Mouse (Mus musculus): Measurements from ENCODE around the gene Cs. TPM values are rescaled to one million over a fixed set of nuclear protein-coding genes. Genes with fewer than 3 reads are reported as not detected.

Cs gene
- polyA plus RNA-seq, 1 experiment from 2014 or later: 179 TPM

DNA sequence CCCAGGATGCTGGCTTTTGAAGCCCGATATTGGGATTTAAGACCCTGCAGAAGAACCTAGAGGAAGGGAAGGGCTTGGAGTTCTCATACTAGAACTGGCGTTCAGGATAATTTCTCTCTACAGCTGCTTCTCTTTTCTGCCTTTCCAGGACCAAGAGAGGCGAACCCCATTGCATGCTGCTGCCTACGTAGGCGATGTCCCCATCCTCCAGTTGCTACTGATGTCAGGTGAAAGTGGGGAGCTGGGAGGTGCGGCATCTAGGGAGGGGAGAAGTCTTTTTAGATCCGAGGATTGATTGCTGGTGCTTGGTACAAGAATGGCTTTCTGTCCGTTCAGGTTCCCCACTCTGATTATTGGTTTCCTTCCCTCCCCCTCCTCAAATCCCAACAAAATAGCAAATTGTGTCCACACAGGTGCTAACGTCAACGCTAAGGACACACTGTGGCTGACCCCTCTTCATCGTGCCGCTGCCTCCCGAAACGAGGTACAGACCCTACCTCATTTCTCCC is 40.5 kb downstream of the Cs start:
- Histone ChIP-seq H3K27ac (peak overlapping the region; percentile 97), H3K4me1 (peaks cover 26% of the 10 kb centered on the region), H3K9ac (peak overlapping the region; percentile 99), H3K4me3 (peak overlapping the region; percentile 95), H3K36me3 (peaks cover 48% of the 10 kb centered on the region), H3K9me3 (no peaks in the 10 kb centered on the region), H3K27me3 (no peaks in the 10 kb centered on the region), H3K4me2 (peak overlapping the region; percentile 81)
- no peak for ATAC-seq (ENCODE audit: insufficient number of reproducible peaks, insufficient read depth, low FRiP score, low TSS enrichment, low read depth)
- 52% methylated on average over 14 of the region's 14 CpGs for WGBS

- WGBS: 61% methylated on average over 3 of the region's 3 CpGs
Measured at GRCm38 (mm10) chr10:128378462-128378861, 40.9 kb downstream of the Cs start.

GRCm38 (mm10) chr10:128379260-128379659 is 41.7 kb downstream of the Cs start:
- Histone ChIP-seq H3K27ac (no peak overlapping the region), H3K4me1 (peaks cover 26% of the 10 kb centered on the region), H3K4me2 (no peak overlapping the region), H3K4me3 (no peak overlapping the region), H3K9ac (0 out of 2 replicates have a peak overlapping the region, but pooled peaks have one; percentile 99), H3K36me3 (peaks cover 61% of the 10 kb centered on the region), H3K27me3 (no peaks in the 10 kb centered on the region), H3K9me3 (no peaks in the 10 kb centered on the region)
- 97% methylated on average over 7 of the region's 7 CpGs for WGBS
- no peak for ATAC-seq (ENCODE audit: insufficient number of reproducible peaks, insufficient read depth, low FRiP score, low TSS enrichment, low read depth)

More at GRCm38 (mm10) chr10:128378462-128378861, 40.9 kb downstream of the Cs start:
- H3K27me3 ChIP-seq: no peaks in the 10 kb centered on the region
- H3K4me1 ChIP-seq: peaks cover 26% of the 10 kb centered on the region
- ATAC-seq (ENCODE audit: insufficient number of reproducible peaks, insufficient read depth, low FRiP score, low TSS enrichment, low read depth): no peak
- no peaks in the 10 kb centered on the region for H3K9me3 ChIP-seq
- peak overlapping the region; percentile 4; the same call in 1 of the 2 replicates for H3K27ac ChIP-seq
- peak overlapping the region; percentile 81 for H3K4me2 ChIP-seq
- peaks cover 53% of the 10 kb centered on the region for H3K36me3 ChIP-seq
- peak overlapping the region; percentile 95 for H3K4me3 ChIP-seq
- H3K9ac ChIP-seq: peak overlapping the region; percentile 99

DNA sequence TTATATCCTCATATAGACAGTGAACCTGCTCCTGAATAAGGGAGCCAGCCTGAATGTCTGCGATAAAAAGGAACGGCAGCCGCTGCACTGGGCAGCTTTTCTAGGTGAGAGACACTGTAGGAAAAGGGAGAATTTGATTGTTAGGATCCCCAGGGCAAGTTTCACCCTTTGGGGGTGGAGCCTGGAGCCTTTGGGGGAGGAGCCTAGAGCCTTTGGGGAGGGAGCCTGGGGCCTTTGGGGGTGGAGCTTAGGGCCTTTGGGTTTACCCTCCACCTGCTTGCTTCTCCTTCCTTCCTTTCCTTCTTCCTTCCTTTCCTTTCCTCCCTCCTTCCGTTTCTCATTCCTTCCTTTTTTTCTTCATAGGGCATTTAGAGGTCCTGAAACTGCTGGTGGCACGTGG is 43.0 kb downstream of the Cs start:
- Histone ChIP-seq H3K9ac (no peak overlapping the region), H3K4me1 (peaks cover 26% of the 10 kb centered on the region), H3K4me2 (no peak overlapping the region), H3K4me3 (no peak overlapping the region), H3K9me3 (no peaks in the 10 kb centered on the region), H3K27me3 (no peaks in the 10 kb centered on the region), H3K36me3 (peaks cover 73% of the 10 kb centered on the region), H3K27ac (no peak overlapping the region)
- 80% methylated on average over 5 of the region's 5 CpGs for WGBS
- no peak for ATAC-seq (ENCODE audit: insufficient number of reproducible peaks, insufficient read depth, low FRiP score, low TSS enrichment, low read depth)

DNA sequence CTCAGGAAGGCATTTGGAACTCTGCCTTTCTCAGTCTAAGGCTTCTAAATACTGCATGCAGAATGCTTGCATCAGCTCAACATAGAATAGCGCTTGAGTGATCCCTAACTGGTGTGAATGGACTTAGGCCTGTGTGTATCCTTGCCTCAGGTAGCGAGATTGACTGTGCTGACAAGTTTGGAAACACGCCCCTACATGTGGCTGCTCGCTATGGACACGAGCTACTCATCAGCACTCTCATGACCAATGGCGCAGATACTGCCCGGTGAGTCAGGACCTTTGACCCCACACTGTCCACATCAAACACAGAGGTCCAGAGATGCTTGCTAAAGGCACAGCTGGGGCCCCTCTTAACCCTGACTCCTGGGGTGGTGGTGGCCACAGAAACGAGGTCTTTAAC is 44.9 kb downstream of the Cs start:
- Histone ChIP-seq H3K9ac (no peak overlapping the region), H3K27me3 (no peaks in the 10 kb centered on the region), H3K4me1 (peaks cover 19% of the 10 kb centered on the region), H3K9me3 (no peaks in the 10 kb centered on the region), H3K27ac (no peak overlapping the region), H3K4me3 (no peak overlapping the region), H3K4me2 (no peak overlapping the region), H3K36me3 (peaks cover 92% of the 10 kb centered on the region)
- WGBS: 84% methylated on average over 8 of the region's 8 CpGs
- ATAC-seq (ENCODE audit: insufficient number of reproducible peaks, insufficient read depth, low FRiP score, low TSS enrichment, low read depth): no peak

- 85% methylated on average over 7 of the region's 7 CpGs for WGBS
- H3K27ac ChIP-seq: no peak overlapping the region
- H3K9me3 ChIP-seq: no peaks in the 10 kb centered on the region
- H3K36me3 ChIP-seq: peaks cover 99% of the 10 kb centered on the region
- no peak overlapping the region for H3K9ac ChIP-seq
- no peak for ATAC-seq (ENCODE audit: insufficient number of reproducible peaks, insufficient read depth, low FRiP score, low TSS enrichment, low read depth)
- no peak overlapping the region for H3K4me3 ChIP-seq
- no peak overlapping the region for H3K4me2 ChIP-seq
- no peaks in the 10 kb centered on the region for H3K4me1 ChIP-seq
- no peaks in the 10 kb centered on the region for H3K27me3 ChIP-seq
Measured at GRCm38 (mm10) chr10:128385902-128386301, 48.4 kb downstream of the Cs start.

DNA sequence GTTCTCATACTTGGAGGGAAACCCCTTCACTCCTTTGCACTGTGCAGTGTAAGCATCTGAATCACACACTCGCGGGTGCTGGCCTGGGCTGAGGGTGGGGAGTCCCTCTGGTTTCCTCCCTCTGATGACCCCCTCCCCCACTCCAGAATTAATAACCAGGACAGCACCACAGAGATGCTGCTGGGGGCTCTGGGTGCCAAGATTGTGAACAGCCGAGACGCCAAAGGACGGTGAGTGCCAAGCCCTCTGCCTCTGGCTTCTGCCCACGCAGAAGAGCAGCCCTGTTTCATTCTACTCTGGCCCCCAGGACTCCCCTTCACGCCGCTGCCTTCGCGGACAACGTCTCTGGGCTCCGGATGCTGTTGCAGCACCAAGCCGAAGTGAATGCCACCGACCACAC is 51.4 kb downstream of the Cs start:
- Histone ChIP-seq H3K4me3 (no peak overlapping the region), H3K9me3 (no peaks in the 10 kb centered on the region), H3K4me1 (0 out of 2 replicates have a peak, but pooled peaks cover 3% of the 10 kb centered on the region), H3K9ac (no peak overlapping the region), H3K27me3 (no peaks in the 10 kb centered on the region), H3K4me2 (no peak overlapping the region), H3K36me3 (peaks cover 99% of the 10 kb centered on the region), H3K27ac (no peak overlapping the region)
- WGBS: 93% methylated on average over 14 of the region's 14 CpGs
- no peak for ATAC-seq (ENCODE audit: insufficient number of reproducible peaks, insufficient read depth, low FRiP score, low TSS enrichment, low read depth)

DNA sequence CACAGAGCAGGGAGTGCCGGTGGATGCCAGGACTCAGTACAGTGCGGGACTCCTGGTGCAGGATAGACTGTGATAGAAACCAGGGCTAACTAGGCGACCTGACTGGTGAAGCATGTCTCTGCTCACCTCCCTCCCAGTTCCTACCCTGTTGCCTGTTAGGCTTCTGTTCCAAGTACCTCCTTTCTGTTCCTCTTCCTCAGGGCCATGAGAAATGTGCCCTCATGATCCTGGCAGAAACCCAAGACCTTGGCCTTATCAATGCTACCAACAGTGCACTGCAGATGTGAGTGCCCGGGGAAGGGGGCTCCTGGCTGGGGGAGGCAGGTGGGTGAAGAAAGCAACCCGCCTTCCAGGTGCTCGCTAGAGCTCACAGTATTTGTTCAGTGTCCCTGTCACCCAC is 52.0 kb downstream of the Cs start:
- 88% methylated on average over 6 of the region's 6 CpGs for WGBS
- ATAC-seq (ENCODE audit: insufficient number of reproducible peaks, insufficient read depth, low FRiP score, low TSS enrichment, low read depth): no peak

GRCm38 (mm10) chr10:128390366-128390765 is 52.8 kb downstream of the Cs start:
- H3K9me3 ChIP-seq: no peaks in the 10 kb centered on the region
- H3K36me3 ChIP-seq: peaks cover 98% of the 10 kb centered on the region
- peaks cover 10% of the 10 kb centered on the region; the same call in 1 of the 2 replicates for H3K4me1 ChIP-seq
- H3K27me3 ChIP-seq: no peaks in the 10 kb centered on the region
- WGBS: 83% methylated on average over 12 of the region's 12 CpGs
- H3K27ac ChIP-seq: no peak overlapping the region
- no peak for ATAC-seq (ENCODE audit: insufficient number of reproducible peaks, insufficient read depth, low FRiP score, low TSS enrichment, low read depth)
- H3K9ac ChIP-seq: no peak overlapping the region; the same call in 1 of the 2 replicates
- H3K4me3 ChIP-seq: no peak overlapping the region
- no peak overlapping the region for H3K4me2 ChIP-seq

More for the DNA sequence above, 52.0 kb downstream of the Cs start:
- H3K27me3 ChIP-seq: no peaks in the 10 kb centered on the region
- peaks cover 7% of the 10 kb centered on the region; the same call in 1 of the 2 replicates for H3K4me1 ChIP-seq
- no peaks in the 10 kb centered on the region for H3K9me3 ChIP-seq
- H3K4me3 ChIP-seq: no peak overlapping the region
- H3K36me3 ChIP-seq: peaks cover 99% of the 10 kb centered on the region
- H3K27ac ChIP-seq: no peak overlapping the region
- no peak overlapping the region; the same call in 1 of the 2 replicates for H3K9ac ChIP-seq
- H3K4me2 ChIP-seq: no peak overlapping the region

DNA sequence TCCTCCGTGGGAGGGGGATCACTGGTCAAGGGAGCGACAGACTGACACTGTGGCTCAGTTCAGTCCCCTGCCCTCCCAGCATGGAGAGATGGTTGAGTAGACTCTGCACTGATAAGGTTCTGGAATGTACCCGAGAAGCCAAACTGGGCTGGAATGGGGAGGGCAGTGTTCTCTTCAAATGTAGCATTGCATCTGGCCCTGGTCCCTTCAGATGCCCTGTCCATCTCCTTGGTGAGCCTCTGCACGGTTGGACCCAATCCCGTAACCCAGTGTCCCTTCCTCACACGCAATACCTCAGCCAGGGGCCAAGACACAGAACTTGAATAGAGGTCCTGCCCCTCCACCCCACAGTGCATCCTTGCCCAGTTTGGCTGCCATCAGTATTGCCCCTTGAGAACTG is 54.3 kb downstream of the Cs start:
- Histone ChIP-seq H3K9me3 (no peaks in the 10 kb centered on the region), H3K9ac (0 out of 2 replicates have a peak overlapping the region, but pooled peaks have one; percentile 27), H3K4me2 (no peak overlapping the region), H3K27me3 (no peaks in the 10 kb centered on the region), H3K27ac (no peak overlapping the region), H3K4me3 (no peak overlapping the region), H3K36me3 (peaks cover 98% of the 10 kb centered on the region), H3K4me1 (peaks cover 10% of the 10 kb centered on the region; the same call in 1 of the 2 replicates)
- ATAC-seq (ENCODE audit: insufficient number of reproducible peaks, insufficient read depth, low FRiP score, low TSS enrichment, low read depth): no peak
- WGBS: 82% methylated on average over 6 of the region's 6 CpGs

GRCm38 (mm10) chr10:128396017-128396673 is 58.6 kb downstream of the Cs start:
- Histone ChIP-seq H3K9me3 (no peaks in the 10 kb centered on the region), H3K4me1 (peaks cover 21% of the 10 kb centered on the region; the same call in 1 of the 2 replicates), H3K4me2 (no peak overlapping the region), H3K27me3 (no peaks in the 10 kb centered on the region), H3K9ac (no peak overlapping the region), H3K27ac (0 out of 2 replicates have a peak overlapping the region, but pooled peaks have one; percentile 7), H3K36me3 (peaks cover 64% of the 10 kb centered on the region), H3K4me3 (no peak overlapping the region)
- WGBS: 67% methylated on average over 11 of the region's 11 CpGs
- no peak for ATAC-seq (ENCODE audit: insufficient number of reproducible peaks, insufficient read depth, low FRiP score, low TSS enrichment, low read depth)

DNA sequence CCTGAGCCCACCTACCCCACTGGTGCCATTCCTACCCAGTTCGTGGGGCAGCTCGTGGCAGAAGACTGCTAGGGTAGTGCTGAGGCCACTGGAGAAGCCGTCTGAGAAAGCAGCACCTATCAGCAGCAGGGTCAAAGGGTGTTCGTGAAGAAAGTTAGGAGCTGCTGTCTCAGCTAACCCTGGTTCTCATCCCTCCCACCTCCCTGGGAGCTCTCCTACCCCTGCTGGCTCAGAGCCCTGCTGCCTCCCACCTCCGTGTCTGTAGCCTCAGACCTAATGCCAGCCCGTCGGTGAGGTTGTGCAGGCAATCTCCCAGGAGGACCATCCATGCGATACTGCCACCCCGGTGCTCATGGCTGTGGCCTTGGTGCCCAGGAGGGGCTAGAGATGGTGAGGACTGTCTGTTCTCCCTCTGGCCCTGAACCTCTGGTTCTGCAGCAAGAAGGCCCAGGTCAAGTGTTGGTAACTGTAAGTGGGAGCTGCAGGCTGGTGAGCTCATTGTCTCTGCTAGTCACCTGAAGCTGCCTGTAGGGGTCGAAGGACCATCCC is 59.3 kb downstream of the Cs start:
- no peak for ATAC-seq (ENCODE audit: insufficient number of reproducible peaks, insufficient read depth, low FRiP score, low TSS enrichment, low read depth)
- H3K27ac ChIP-seq: peak overlapping the region; percentile 7; the same call in 1 of the 2 replicates
- no peak overlapping the region for H3K4me2 ChIP-seq
- peaks cover 21% of the 10 kb centered on the region; the same call in 1 of the 2 replicates for H3K4me1 ChIP-seq
- peaks cover 58% of the 10 kb centered on the region for H3K36me3 ChIP-seq
- no peaks in the 10 kb centered on the region for H3K9me3 ChIP-seq
- H3K4me3 ChIP-seq: no peak overlapping the region
- H3K27me3 ChIP-seq: no peaks in the 10 kb centered on the region
- WGBS: 73% methylated on average over 10 of the region's 10 CpGs
- H3K9ac ChIP-seq: no peak overlapping the region
